Mouse (Mus musculus) C2C12 (cell line): ENCODE measurements around the gene Ggt1. TPM values are rescaled to one million over a fixed set of nuclear protein-coding genes. Genes with fewer than 3 reads are reported as not detected.
"Not testable (repeated sequence)": the region's sequence is repeated elsewhere in the genome, so short reads cannot be mapped to it uniquely, and the experiment has no call there.

Experiments
- H3K27me3 ChIP-seq: one replicate; pipeline ENCODE4 v1.6.1; 2011; ENCODE audit not compliant: control insufficient read depth, insufficient read depth, insufficient read length
- H3K36me3 ChIP-seq: one replicate; pipeline ENCODE4 v1.6.1; 2011; ENCODE audit not compliant: control insufficient read depth, insufficient read depth
- H3K4me3 ChIP-seq: one replicate; pipeline ENCODE4 v1.5.1; 2011; ENCODE audit warnings: mild to moderate bottlenecking, control low read depth; ENCODE audit not compliant: poor library complexity, insufficient read depth, severe bottlenecking
- H3K79me2 ChIP-seq: one replicate; pipeline ENCODE4 v1.6.1; 2011; ENCODE audit not compliant: control insufficient read depth, insufficient read depth
- H3K79me3 ChIP-seq: one replicate; pipeline ENCODE4 v1.6.1; 2011; ENCODE audit warnings: low read depth, control low read depth
- H3ac ChIP-seq: one replicate; pipeline ENCODE3; 2011; ENCODE audit warnings: low read depth; ENCODE audit not compliant: control insufficient read depth, insufficient read length
- CEBPB ChIP-seq: IDR thresholded peaks from one replicate; pipeline ENCODE4 v1.6.1; 2011; ENCODE audit warnings: low read depth, mild to moderate bottlenecking, control low read depth, moderate library complexity
- CTCF ChIP-seq: IDR thresholded peaks from one replicate; pipeline ENCODE4 v1.5.1; 2011; ENCODE audit not compliant: control insufficient read depth, insufficient read depth, insufficient read length
- FOSL1 ChIP-seq: IDR thresholded peaks from one replicate; pipeline ENCODE4 v1.8.0; 2011; ENCODE audit warnings: mild to moderate bottlenecking, low read length; ENCODE audit not compliant: poor library complexity, insufficient read depth, severe bottlenecking
- MAX ChIP-seq: IDR thresholded peaks from one replicate; pipeline ENCODE4 v1.6.1; 2011; ENCODE audit warnings: mild to moderate bottlenecking, control low read depth
- MYOD1 ChIP-seq: IDR thresholded peaks from one replicate; pipeline ENCODE4 v1.6.1; 2011; ENCODE audit warnings: low read depth; ENCODE audit not compliant: control insufficient read depth, insufficient read length
- MYOG ChIP-seq: IDR thresholded peaks from one replicate; pipeline ENCODE4 v1.6.1; 2011; ENCODE audit not compliant: control insufficient read depth, insufficient read length; ENCODE audit errors: extremely low read depth
- USF1 ChIP-seq: IDR thresholded peaks from one replicate; pipeline ENCODE4 v1.6.1; 2011; ENCODE audit warnings: low read depth, mild to moderate bottlenecking, control low read depth, moderate library complexity
- polyA plus RNA-seq: library from polyadenylated mRNA; unstranded; fragments of >200 nt; fragmentation: generic; extraction: Trizol; gene quantifications from one replicate; pipeline ENCODE4 v1.2.1, GENCODE M21; 2012; ENCODE audit warnings: missing spikeins

Ggt1 gene
- polyA plus RNA-seq, 1 experiment, result 0.12 TPM

DNA sequence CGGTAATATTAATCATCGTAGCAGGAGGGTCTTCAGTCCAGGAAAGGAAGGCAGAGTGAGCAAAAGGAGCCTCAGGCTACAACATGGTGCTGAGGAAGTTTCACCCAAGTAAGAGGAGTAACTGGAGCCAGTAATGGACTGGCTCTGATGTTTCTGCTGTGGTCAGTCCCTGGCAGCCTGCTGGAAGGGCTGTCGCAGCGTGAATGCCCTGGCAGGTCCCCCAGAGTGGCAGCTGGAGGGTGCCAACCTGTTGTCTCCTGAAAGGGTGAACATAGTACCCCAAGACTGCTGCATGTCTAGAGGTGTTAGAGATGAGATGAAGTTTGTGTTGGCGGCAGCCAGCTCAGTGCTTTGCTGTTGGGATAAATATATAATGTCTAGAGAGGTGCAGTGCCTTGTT lies 40.8 kb upstream of the Ggt1 start:
- Histone ChIP-seq H3K79me3 (peaks cover 82% of the 10 kb centered on the region), H3K79me2 (peaks cover 95% of the 10 kb centered on the region), H3K4me3 (no peak overlapping the region), H3K36me3 (peaks cover 67% of the 10 kb centered on the region), H3K27me3 (no peaks in the 10 kb centered on the region), H3ac (no peak overlapping the region)
- TF ChIP-seq FOSL1 (no peak), MYOG (no peak), MAX (no peak), CEBPB (no peak), USF1 (no peak), MYOD1 (no peak), CTCF (no peak)

DNA sequence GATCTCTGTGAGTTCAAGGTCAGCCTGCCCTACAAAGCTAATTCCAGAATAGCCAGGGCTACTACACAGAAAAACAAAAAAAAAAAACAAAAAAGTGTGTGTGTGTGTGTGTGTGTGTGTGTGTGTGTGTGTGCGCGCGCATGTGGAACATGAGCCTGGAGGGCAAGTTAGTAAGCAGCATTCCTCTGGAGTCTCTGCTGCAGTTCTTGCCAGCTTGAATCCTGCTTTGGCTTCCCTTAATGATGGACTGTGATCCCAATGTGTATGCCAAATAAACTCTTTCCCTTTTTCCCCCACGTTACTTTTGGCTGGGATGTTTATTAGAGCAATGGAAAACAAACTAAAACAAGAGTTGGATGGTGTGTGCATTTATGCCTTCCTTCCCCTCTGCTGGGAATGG lies 39.8 kb upstream of the Ggt1 start:
- Histone ChIP-seq H3K4me3 (no peak overlapping the region), H3ac (no peak overlapping the region), H3K36me3 (peaks cover 75% of the 10 kb centered on the region), H3K79me3 (peaks cover 87% of the 10 kb centered on the region), H3K79me2 (peaks cover 95% of the 10 kb centered on the region), H3K27me3 (no peaks in the 10 kb centered on the region)
- TF ChIP-seq CTCF, result no peak
- TF ChIP-seq MAX, result no peak
- TF ChIP-seq CEBPB, result no peak
- TF ChIP-seq MYOD1, result no peak
- no peak for TF ChIP-seq USF1
- TF ChIP-seq MYOG, result no peak
- no peak for TF ChIP-seq FOSL1

DNA sequence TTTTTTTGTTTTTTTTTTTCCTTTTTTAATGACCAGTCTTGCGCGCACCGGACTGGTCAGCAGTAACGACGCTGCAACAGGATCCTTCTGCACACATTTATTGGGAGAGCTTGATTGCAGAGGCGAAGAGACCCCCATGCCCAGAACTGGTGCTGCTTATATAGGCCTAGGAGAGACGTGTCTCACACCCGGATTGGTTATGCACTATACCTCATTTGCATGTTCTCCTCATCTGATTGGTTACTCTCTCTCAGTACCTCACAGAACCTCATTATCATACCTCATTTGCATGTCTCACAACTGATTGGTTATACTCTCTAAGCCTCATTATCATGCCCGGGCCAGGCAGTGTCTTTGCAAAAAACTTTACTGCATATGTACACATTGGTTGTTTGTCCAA lies 36.0 kb upstream of the Ggt1 start:
- not testable (repeated sequence) for H3K27me3 ChIP-seq, H3K4me3 ChIP-seq, H3ac ChIP-seq
- peaks cover 100% of the 10 kb centered on the region for H3K79me2 ChIP-seq
- H3K79me3 ChIP-seq, result peaks cover 95% of the 10 kb centered on the region
- H3K36me3 ChIP-seq, result peaks cover 86% of the 10 kb centered on the region

GRCm38 (mm10) chr10:75530322-75530721 lies 31.1 kb upstream of the Ggt1 start:
- peaks cover 81% of the 10 kb centered on the region for H3K36me3 ChIP-seq
- H3ac ChIP-seq, result no peak overlapping the region
- no peak for TF ChIP-seq MYOG
- TF ChIP-seq USF1, result no peak
- TF ChIP-seq MAX, result no peak
- no peak for TF ChIP-seq CEBPB
- no peak for TF ChIP-seq CTCF
- no peak for TF ChIP-seq FOSL1
- no peak for TF ChIP-seq MYOD1
- no peak overlapping the region for H3K4me3 ChIP-seq
- peaks cover 61% of the 10 kb centered on the region for H3K79me3 ChIP-seq
- H3K79me2 ChIP-seq, result peaks cover 92% of the 10 kb centered on the region
- H3K27me3 ChIP-seq, result no peaks in the 10 kb centered on the region

DNA sequence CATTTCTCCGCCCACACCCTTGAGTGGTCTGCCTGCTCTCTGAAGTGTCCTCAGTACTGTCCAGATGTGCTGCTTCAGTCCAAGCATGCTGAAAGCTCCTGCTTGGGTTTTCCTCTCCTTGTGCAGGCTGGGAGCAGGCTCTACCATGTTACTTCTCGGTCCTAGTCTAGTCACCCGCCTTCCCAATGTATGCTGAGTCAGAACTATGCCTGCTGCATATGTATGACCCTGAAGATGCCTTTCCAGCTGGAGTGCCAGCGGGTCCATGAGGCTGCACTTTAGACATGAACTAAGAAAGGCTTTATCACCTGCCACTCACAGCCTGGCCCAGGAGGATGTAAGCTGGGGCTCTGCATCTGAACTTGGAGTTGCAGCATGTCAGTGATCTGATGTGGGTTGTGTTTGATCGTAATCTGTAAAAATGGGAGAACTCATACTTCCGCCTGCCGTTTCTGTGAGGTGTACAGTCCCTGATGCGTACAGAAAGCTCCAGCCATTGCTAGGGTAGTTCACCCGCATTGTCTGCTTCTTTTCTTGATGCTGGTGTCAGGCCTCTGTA lies 29.8 kb upstream of the Ggt1 start:
- peaks cover 81% of the 10 kb centered on the region for H3K36me3 ChIP-seq
- peak overlapping the region; percentile 18 for H3ac ChIP-seq
- H3K79me2 ChIP-seq, result peaks cover 79% of the 10 kb centered on the region
- H3K79me3 ChIP-seq, result peaks cover 49% of the 10 kb centered on the region
- no peak overlapping the region for H3K4me3 ChIP-seq
- H3K27me3 ChIP-seq, result no peaks in the 10 kb centered on the region
- TF ChIP-seq FOSL1, result no peak
- no peak for TF ChIP-seq CTCF
- no peak for TF ChIP-seq MYOG
- no peak for TF ChIP-seq USF1
- TF ChIP-seq MYOD1, result no peak
- no peak for TF ChIP-seq CEBPB
- TF ChIP-seq MAX, result no peak

DNA sequence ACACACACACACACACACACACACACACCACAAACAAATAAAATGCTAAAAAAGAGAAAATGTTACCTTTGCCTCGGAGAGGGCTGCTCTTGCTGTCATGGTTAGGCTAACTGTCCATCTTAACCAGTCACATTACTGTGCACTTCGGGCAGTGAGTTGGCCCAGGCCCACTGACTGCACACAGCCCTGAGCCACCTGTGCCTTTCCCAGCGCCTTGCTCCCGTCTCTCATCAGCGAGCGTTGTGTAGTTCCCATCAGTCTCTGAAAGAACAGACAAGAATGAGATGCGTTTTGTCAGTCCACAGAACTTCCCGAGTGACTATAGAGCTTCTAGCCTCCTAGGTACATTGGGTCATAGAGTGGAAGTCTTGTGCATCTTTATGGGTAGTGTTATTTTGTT lies 27.2 kb upstream of the Ggt1 start:
- peaks cover 53% of the 10 kb centered on the region for H3K79me2 ChIP-seq
- peaks cover 23% of the 10 kb centered on the region for H3K79me3 ChIP-seq
- H3K4me3 ChIP-seq, result no peak overlapping the region
- no peak overlapping the region for H3ac ChIP-seq
- peaks cover 59% of the 10 kb centered on the region for H3K36me3 ChIP-seq
- H3K27me3 ChIP-seq, result no peaks in the 10 kb centered on the region
- TF ChIP-seq FOSL1 (no peak), USF1 (no peak), CEBPB (no peak), MYOG (no peak), MAX (no peak), CTCF (no peak), MYOD1 (no peak)
